Mouse (Mus musculus) heart, postnatal 4 days (tissue): ENCODE measurements around the gene Olfr773. TPM values are rescaled to one million over a fixed set of nuclear protein-coding genes. Genes with fewer than 3 reads are reported as not detected.
"Not testable (repeated sequence)": the region's sequence is repeated elsewhere in the genome, so short reads cannot be mapped to it uniquely, and the experiment has no call there.

Source experiments
- DNase-seq: peaks from one replicate; pipeline ENCODE4 v3.0.0; 2021
- total RNA-seq, 2 experiments: library from RNA; stranded (reverse); gene quantifications; 2 replicates each; pipeline ENCODE4 v1.2.3; 2021

Olfr773 gene
- total RNA-seq, result not detected

GRCm38 (mm10) chr10:129187319-129187718 lies at the start of gene Olfr773:
TSS of gene Olfr773 (minus strand) at chr10:129187419.
- DNase-seq, result not testable (repeated sequence)

GRCm38 (mm10) chr10:129235904-129236303 lies 48.7 kb upstream of the Olfr773 start, which contains the start of gene Olfr774:
TSS of gene Olfr774 (plus strand) at chr10:129236204.
- no peak for DNase-seq

- no peak for DNase-seq
Measured at GRCm38 (mm10) chr10:129230737-129231136, 43.5 kb upstream of the Olfr773 start.

- not testable (repeated sequence) for DNase-seq
Measured at GRCm38 (mm10) chr10:129177821-129178220, 9.4 kb downstream of the Olfr773 start, which contains the start of gene Olfr772. TSS of gene Olfr772 (minus strand) at chr10:129177921.

- no peak for DNase-seq
Measured at GRCm38 (mm10) chr10:129164651-129165050, 22.6 kb downstream of the Olfr773 start, which contains the start of gene Olfr771. TSS of gene Olfr771 (minus strand) at chr10:129164751.

GRCm38 (mm10) chr10:129138898-129139297 lies 48.3 kb downstream of the Olfr773 start, which contains the start of gene Olfr770:
TSS of gene Olfr770 (minus strand) at chr10:129138998.
- no peak for DNase-seq

Other genes starting within 250 kb of the Olfr773 start
- gene Mettl7b, start 226.4 kb downstream of the Olfr773 start, total RNA-seq, result under 1 TPM in 1 of 2 experiments, not detected in 1; 0.21 TPM
- gene Olfr9, start 198.0 kb downstream of the Olfr773 start, total RNA-seq, result not detected
- not detected for gene Olfr763, start 176.6 kb downstream of the Olfr773 start, total RNA-seq
- gene Olfr764-ps1, start 147.5 kb downstream of the Olfr773 start, total RNA-seq, result not detected
- not detected for gene Olfr765, start 137.4 kb downstream of the Olfr773 start, total RNA-seq
- gene Olfr766-ps1, start 118.4 kb downstream of the Olfr773 start, total RNA-seq, result not detected
- gene Olfr767, start 104.5 kb downstream of the Olfr773 start, total RNA-seq, result not detected
- gene Olfr768, start 88.0 kb downstream of the Olfr773 start, total RNA-seq, result not detected
- gene Olfr769, start 69.6 kb downstream of the Olfr773 start, total RNA-seq, result not detected
- not detected for gene Olfr770, start 48.4 kb downstream of the Olfr773 start, total RNA-seq
- gene Olfr771, start 22.7 kb downstream of the Olfr773 start, total RNA-seq, result not detected
- not detected for gene Olfr772, start 9.5 kb downstream of the Olfr773 start, total RNA-seq
- gene Olfr774, start 48.8 kb upstream of the Olfr773 start, total RNA-seq, result not detected
- gene Olfr775, start 61.0 kb upstream of the Olfr773 start, total RNA-seq, result not detected
- gene Olfr776, start 71.7 kb upstream of the Olfr773 start, total RNA-seq, result not detected
- not detected for gene Olfr777, start 84.1 kb upstream of the Olfr773 start, total RNA-seq
- gene Olfr780, start 130.7 kb upstream of the Olfr773 start, total RNA-seq, result not detected
- not detected for gene Olfr781, start 141.4 kb upstream of the Olfr773 start, total RNA-seq
- not detected for gene Olfr782, start 161.4 kb upstream of the Olfr773 start, total RNA-seq
- not detected for gene Olfr784, start 196.7 kb upstream of the Olfr773 start, total RNA-seq
- gene Olfr785, start 218.0 kb upstream of the Olfr773 start, total RNA-seq, result not detected
- gene Olfr786, start 239.9 kb upstream of the Olfr773 start, total RNA-seq, result not detected